Mouse (Mus musculus) kidney, adult 8-10 months (tissue): ENCODE data around the gene Tmem50a.

ENCODE experiments used
- DNase-seq, 2 experiments: peaks; one replicate each; pipeline ENCODE4 v3.0.0; 2022

Tmem50a gene

GRCm38 (mm10) chr4:134914864-134915209, at the start of gene Tmem50a:
TSS of gene Tmem50a (minus strand) at chr4:134915024.
- peak; percentile 92 to 93 for DNase-seq

- peak; percentile 5 to 26 for DNase-seq
These were observed 48.4 kb upstream of the Tmem50a start for GRCm38 (mm10) chr4:134963021-134963776.

- DNase-seq: peak; percentile 39 to 81
These were observed 41.5 kb upstream of the Tmem50a start for GRCm38 (mm10) chr4:134956328-134956727.

GRCm38 (mm10) chr4:134955845-134956244, 41.0 kb upstream of the Tmem50a start:
- no peak for DNase-seq

- no peak for DNase-seq
These were observed 40.4 kb upstream of the Tmem50a start for GRCm38 (mm10) chr4:134955196-134955595.

- peak in 1 of 2 experiments; percentile 12 for DNase-seq
These were observed 39.6 kb upstream of the Tmem50a start for GRCm38 (mm10) chr4:134954461-134954860.

- DNase-seq: peak in 1 of 2 experiments; percentile 31
These were observed 35.8 kb upstream of the Tmem50a start for GRCm38 (mm10) chr4:134950518-134951091.

GRCm38 (mm10) chr4:134946024-134946744, 31.4 kb upstream of the Tmem50a start:
- peak in 1 of 2 experiments; percentile 74 for DNase-seq

- DNase-seq: no peak
These were observed 29.1 kb upstream of the Tmem50a start for GRCm38 (mm10) chr4:134943758-134944538.

- no peak for DNase-seq
These were observed 25.1 kb upstream of the Tmem50a start for GRCm38 (mm10) chr4:134939900-134940299.

- no peak for DNase-seq
These were observed 22.7 kb upstream of the Tmem50a start for GRCm38 (mm10) chr4:134937240-134938176.

GRCm38 (mm10) chr4:134930684-134931481, 16.1 kb upstream of the Tmem50a start, which contains the start of gene Syf2:
TSS of gene Syf2 (plus strand) at chr4:134930898.
- peak; percentile 95 to 96 for DNase-seq

- no peak for DNase-seq
These were observed 15.4 kb upstream of the Tmem50a start for GRCm38 (mm10) chr4:134930190-134930589.

- DNase-seq: no peak
These were observed 14.7 kb upstream of the Tmem50a start for GRCm38 (mm10) chr4:134929536-134929935.

- DNase-seq: no peak
These were observed 13.6 kb upstream of the Tmem50a start for GRCm38 (mm10) chr4:134928464-134928836.

GRCm38 (mm10) chr4:134927815-134928463, 13.1 kb upstream of the Tmem50a start:
- no peak for DNase-seq

GRCm38 (mm10) chr4:134925206-134925605, 10.4 kb upstream of the Tmem50a start:
- DNase-seq: peak in 1 of 2 experiments; percentile 56

- DNase-seq: peak; percentile 57 to 67
These were observed 9.4 kb upstream of the Tmem50a start for GRCm38 (mm10) chr4:134924019-134924741.

GRCm38 (mm10) chr4:134923258-134924018, 8.6 kb upstream of the Tmem50a start, which contains the start of gene Rsrp1:
TSS of gene Rsrp1 (plus strand) at chr4:134923592.
- peak; percentile 98 for DNase-seq
